Mouse (Mus musculus) pancreas, adult 10 weeks (tissue): ENCODE data around the gene Ribc1. TPM values are rescaled to one million over a fixed set of nuclear protein-coding genes. Genes with fewer than 3 reads are reported as not detected.

Experiments used
- polyA plus RNA-seq: library from polyadenylated mRNA; stranded (reverse); fragments of 350-450 nt; fragmentation: Illumina TruSeq; extraction: RNeasy Lipid Tissue Mini Kit (QIAGEN cat#74804); gene quantifications from one replicate; pipeline ENCODE4 v1.2.3, GENCODE M21; 2015; ENCODE audit warnings: low read depth, low replicate concordance; ENCODE audit not compliant: insufficient read depth

The Ribc1 gene
- not detected for polyA plus RNA-seq

DNA sequence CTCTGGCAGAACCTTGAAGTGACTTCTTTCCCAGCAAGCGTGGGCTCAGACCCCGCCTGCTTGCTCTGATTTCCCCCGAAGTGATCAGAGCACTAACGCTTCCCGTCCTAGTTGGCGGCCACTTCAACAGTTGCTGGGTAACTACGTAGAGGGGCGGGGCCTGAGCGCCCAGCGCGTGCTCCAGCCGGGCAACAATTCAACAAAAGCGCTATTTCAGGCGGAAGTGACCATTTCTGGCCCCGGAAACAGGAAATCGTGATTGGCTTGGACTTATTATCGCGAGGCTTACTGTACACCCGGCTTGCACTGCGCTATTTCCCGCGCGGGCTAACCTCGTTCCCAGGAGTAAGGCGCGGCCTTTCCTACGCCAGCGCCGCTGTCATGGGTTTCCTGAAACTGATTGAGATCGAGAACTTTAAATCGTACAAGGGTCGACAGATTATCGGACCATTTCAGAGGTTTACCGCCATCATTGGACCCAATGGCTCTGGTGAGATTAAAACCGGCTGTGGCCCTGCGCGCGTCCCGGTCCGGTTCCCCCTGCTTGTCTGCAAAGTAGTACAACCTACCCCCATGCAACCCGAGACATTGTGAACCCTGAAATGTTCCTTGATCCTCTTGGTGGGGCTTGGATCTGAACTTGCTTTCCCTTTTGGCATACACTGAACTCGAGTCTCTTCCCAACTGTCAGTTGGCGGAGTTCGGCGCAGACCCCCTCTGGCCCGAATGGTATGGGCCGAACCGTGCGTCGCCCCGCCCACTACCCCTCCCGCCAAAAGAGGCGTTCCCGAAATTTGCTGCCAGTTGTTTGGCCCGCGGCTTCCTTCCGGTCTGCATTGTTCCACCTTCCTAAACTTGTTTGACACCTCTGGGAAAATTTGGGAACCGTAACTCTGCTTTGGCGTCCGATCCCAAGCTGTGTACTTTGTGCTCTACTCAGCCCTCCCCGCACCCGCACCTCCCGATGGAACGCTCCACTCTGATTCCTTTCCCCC lies at the start of gene Ribc1, which contains the start of gene Smc1a:
Gene Ribc1, minus strand, starts transcription at position 145 of the 995 bp plus-strand sequence.
Gene Smc1a, plus strand, starts transcription at position 278 of the 995 bp plus-strand sequence.

DNA sequence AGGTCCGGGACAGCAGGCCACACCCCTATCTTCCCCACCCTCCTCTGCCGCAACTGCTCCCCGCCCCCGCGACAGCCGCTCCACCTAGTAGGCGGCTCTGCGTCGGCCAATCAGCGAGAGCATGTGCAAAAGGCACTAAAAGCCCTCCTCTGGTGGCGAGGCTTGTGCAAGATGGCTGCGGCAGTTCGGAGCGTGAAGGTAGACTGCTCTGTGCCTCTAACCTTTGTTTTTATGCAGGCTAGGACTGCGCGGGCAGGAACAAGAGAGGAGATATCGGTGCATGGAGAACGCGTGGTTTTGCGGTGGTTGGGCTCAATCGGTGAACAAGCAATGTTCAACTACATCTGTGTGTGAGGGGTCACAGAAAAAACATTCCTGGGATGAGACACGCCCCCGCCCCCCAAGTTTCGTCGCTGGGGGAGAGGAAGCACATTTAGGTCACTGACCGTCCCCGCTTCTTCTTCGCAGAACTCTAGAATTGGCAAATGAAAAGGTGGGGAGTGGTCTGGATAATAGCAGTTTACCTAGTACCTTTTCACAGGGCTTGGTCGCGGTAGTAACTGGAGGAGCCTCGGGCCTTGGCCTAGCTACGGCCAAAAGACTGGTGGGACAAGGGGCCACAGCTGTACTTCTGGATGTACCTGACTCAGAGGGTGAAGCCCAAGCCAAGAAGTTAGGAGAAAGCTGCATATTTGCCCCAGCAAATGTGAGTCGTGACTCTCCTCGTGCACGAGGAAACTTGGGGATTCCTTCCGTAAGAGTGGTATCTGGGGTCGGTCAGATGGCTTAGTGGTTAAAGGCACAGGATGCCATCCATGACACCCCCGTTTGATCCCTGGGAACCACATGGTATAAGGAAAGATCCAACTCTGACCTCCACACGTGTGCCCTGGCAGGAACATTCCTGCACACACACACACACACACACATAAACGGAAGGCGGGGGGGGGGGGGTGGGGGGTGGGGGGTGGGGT lies 14.1 kb downstream of the Ribc1 start, which contains the start of gene Hsd17b10:
Gene Hsd17b10, plus strand, starts transcription at position 109 of the 974 bp plus-strand sequence.

Other genes with a start within 250 kb of the Ribc1 start
- 22.1 TPM for gene Huwe1, start 215.5 kb downstream of the Ribc1 start, polyA plus RNA-seq
- 32.3 TPM for gene Hsd17b10, start 14.4 kb downstream of the Ribc1 start, polyA plus RNA-seq
- gene Smc1a, start 133 bp upstream of the Ribc1 start, polyA plus RNA-seq = 14.0 TPM
- 5.8 TPM for gene Iqsec2, start 128.0 kb upstream of the Ribc1 start, polyA plus RNA-seq
- gene Kdm5c, start 216.7 kb upstream of the Ribc1 start, polyA plus RNA-seq = 12.1 TPM